ENCODE assay signal across 20 mouse cellular contexts in genomic region chr5:107938886-107939285, GRCm38 (mm10). TPM values are rescaled to one million over a fixed set of nuclear protein-coding genes. Genes with fewer than 3 reads are reported as not detected.
DNase-seq lines count a peak whose midpoint lies in the region; ATAC-seq and TF ChIP-seq lines count a peak whose summit lies in the region.
"Had no signal": no experiment of that assay in that cellular context is flagged by ENCODE, and none has a peak within 500 bp of the region (broad histone marks: within the 10 kb centered on the region; RNA-seq: fewer than 3 reads in every experiment).

No protein-coding gene starts in this region.

- H3K27ac ChIP-seq in ES-E14 (ENCODE audit: insufficient read depth, low read depth, low read length, poor library complexity, severe bottlenecking) = no peak overlapping the region
- H3K27ac ChIP-seq in liver, embryonic 11.5 days (ENCODE audit: low read depth, low read length) = no peak overlapping the region
- H3K27ac ChIP-seq: embryonic facial prominence, embryonic 12.5 days; forebrain, embryonic 15.5 days; heart, embryonic 10.5 days; heart, embryonic 15.5 days; hindbrain, embryonic 10.5 days; hindbrain, embryonic 14.5 days had no signal

- no peak overlapping the region for H3K4me3 ChIP-seq in ES-E14 (ENCODE audit: insufficient read depth in 1 of 2, low read depth in 1 of 2, low read length in 2 of 2, poor library complexity in 1 of 2, severe bottlenecking in 1 of 2)
- H3K4me3 ChIP-seq in liver, embryonic 11.5 days (ENCODE audit: low read depth, low read length) = no peak overlapping the region
- H3K4me3 ChIP-seq: embryonic facial prominence, embryonic 12.5 days; forebrain, embryonic 15.5 days; heart, embryonic 10.5 days; heart, embryonic 15.5 days; hindbrain, embryonic 10.5 days had no signal

- no peaks in the 10 kb centered on the region for H3K27me3 ChIP-seq in liver, embryonic 11.5 days (replicated peaks; ENCODE audit: control insufficient read depth, insufficient read depth, low read length)
- H3K27me3 ChIP-seq: embryonic facial prominence, embryonic 12.5 days; forebrain, embryonic 15.5 days; heart, embryonic 15.5 days had no signal

- H3K4me2 ChIP-seq in liver, embryonic 11.5 days = no peak overlapping the region
- H3K4me2 ChIP-seq: embryonic facial prominence, embryonic 12.5 days; forebrain, embryonic 15.5 days; heart, embryonic 15.5 days; hindbrain, embryonic 14.5 days had no signal

- DNase-seq in heart, adult 11 months = peak; percentile 55
- no peak for DNase-seq in heart, adult 8-10 months (ENCODE audit: low spot score)
- no peak for DNase-seq in ES-E14 (ENCODE audit: low read depth, low spot score)
- no peak for DNase-seq in spleen, postnatal 36 days (ENCODE audit: low spot score in 2 of 2)
- DNase-seq in liver, embryonic 11.5 days (ENCODE audit: low spot score) = no peak
- DNase-seq: adrenal gland, postnatal 10 days; cerebellum, adult 11-12 months; cerebellum, adult 9-10 months; cerebellum, postnatal 25 days; gastrocnemius, postnatal 14 days; heart, postnatal 14 days had no signal

- H3K9ac ChIP-seq in ES-E14 (ENCODE audit: insufficient read depth, low read depth, low read length, poor library complexity, severe bottlenecking) = peak overlapping the region; percentile 19; the same call in 1 of the 2 replicates
- H3K9ac ChIP-seq in liver, embryonic 11.5 days (ENCODE audit: low read depth, low read length) = no peak overlapping the region
- H3K9ac ChIP-seq: embryonic facial prominence, embryonic 12.5 days; forebrain, embryonic 15.5 days; heart, embryonic 15.5 days; hindbrain, embryonic 14.5 days had no signal

- H3K36me3 ChIP-seq in ES-E14 (ENCODE audit: control insufficient read depth, insufficient read depth, low read length, poor library complexity, severe bottlenecking) = no peaks in the 10 kb centered on the region
- no peaks in the 10 kb centered on the region for H3K36me3 ChIP-seq in liver, embryonic 11.5 days (ENCODE audit: control insufficient read depth, insufficient read depth, low read length)
- H3K36me3 ChIP-seq: embryonic facial prominence, embryonic 12.5 days; forebrain, embryonic 15.5 days; heart, embryonic 10.5 days; heart, embryonic 15.5 days; hindbrain, embryonic 10.5 days had no signal

- in situ Hi-C loops in ES-E14 (cut with MboI; ENCODE audit: low sequenced_read_pairs in 2 of 2, unreplicated experiment in 2 of 2) = loop anchor here in 1 of 2 experiments (25.0 kb wide), 1 partner anchor 223 kb away; no protein-coding TSS in a partner anchor

- no peaks in the 10 kb centered on the region for H3K9me3 ChIP-seq in ES-E14 (ENCODE audit: control insufficient read depth, insufficient read depth, low read depth, low read length)
- no peaks in the 10 kb centered on the region for H3K9me3 ChIP-seq in liver, embryonic 11.5 days (ENCODE audit: control insufficient read depth, low read length)
- H3K9me3 ChIP-seq: embryonic facial prominence, embryonic 12.5 days; forebrain, embryonic 15.5 days; G1E; heart, embryonic 10.5 days; heart, embryonic 15.5 days; hindbrain, embryonic 10.5 days had no signal

- peak; percentile 23; the same call in 1 of the 2 replicates for ATAC-seq in megakaryocyte progenitor cell, adult 5-6 weeks (replicated peaks; ENCODE audit: poor library complexity)
- ATAC-seq in CD4-positive, CD25-positive, alpha-beta regulatory T cell, adult 4 months = no peak
- ATAC-seq in liver, embryonic 11.5 days (replicated peaks; ENCODE audit: low FRiP score) = no peak
- ATAC-seq: forebrain, embryonic 15.5 days had no signal

- WGBS in liver, embryonic 11.5 days = 90% methylated on average over 2 of the region's 2 CpGs

- peaks cover 0 to 4% of the 10 kb centered on the region in 2 experiments; a peak in 2 of 4 replicates for H3K4me1 ChIP-seq in ES-E14 (ENCODE audit: control insufficient read depth in 2 of 2, insufficient read depth in 2 of 2, low read length in 2 of 2, poor library complexity in 1 of 2)
- peaks cover 2% of the 10 kb centered on the region; the same call in 1 of the 2 replicates for H3K4me1 ChIP-seq in liver, embryonic 11.5 days (replicated peaks; ENCODE audit: control insufficient read depth, insufficient read depth, low read length)
- H3K4me1 ChIP-seq: forebrain, embryonic 15.5 days; heart, embryonic 15.5 days; hindbrain, embryonic 10.5 days had no signal

TF ChIP-seq in ES-E14, 5 proteins besides CTCF, POLR2A, EP300 and RAD21:
- TF ChIP-seq ZC3H11A (IDR thresholded peaks at IDR 0.05; ENCODE audit: borderline replicate concordance, low read depth, low read length) = no peak
- TF ChIP-seq MAFK (IDR thresholded peaks at IDR 0.05; ENCODE audit: insufficient read depth, low read depth, low read length) = no peak
- TF ChIP-seq CHD2 (IDR thresholded peaks at IDR 0.05; ENCODE audit: low read depth, low read length) = no peak

RNA-seq across cellular contexts. Expression of gene Rpl5, which starts 38.6 kb away (rescaled TPM):
- total RNA-seq in heart, adult 8-10 months (2022) = 10 to 100 TPM; 24.1 to 35.4 (median 32.1) TPM
- total RNA-seq in ES-E14 (2012; rRNA removed) = 752 and 756 TPM in 2 replicates
- 475 and 483 TPM in 2 replicates for total RNA-seq in megakaryocyte progenitor cell, adult 5-6 weeks (2015)
- total RNA-seq in megakaryocyte progenitor cell, adult 5-6 weeks (2017) = 228 and 280 TPM in 2 replicates
- polyA plus RNA-seq in CD4-positive, CD25-positive, alpha-beta regulatory T cell, adult 4 months (2017; shearing (Covaris generic)) = 100 to 1,000 TPM in 1 of 2 experiments, 10 to 100 TPM in 1; 99.1 to 122 TPM
- 102 and 105 TPM in 2 replicates for polyA plus RNA-seq in liver, embryonic 11.5 days (2014; fragmentation: Nextera tagmentation; extraction: Ambion mirVana)

RNA-seq across cellular contexts. Expression of gene Fam69a, which starts 48.0 kb away (rescaled TPM):
- total RNA-seq in heart, adult 8-10 months (2022) = 10 to 100 TPM in 3 of 4 experiments, 1 to 10 TPM in 1; 9.3 to 12.1 (median 11.2) TPM
- 7.5 and 7.6 TPM in 2 replicates for total RNA-seq in ES-E14 (2012; rRNA removed)
- 43.3 and 48.4 TPM in 2 replicates for total RNA-seq in megakaryocyte progenitor cell, adult 5-6 weeks (2015)
- total RNA-seq in megakaryocyte progenitor cell, adult 5-6 weeks (2017) = 16.2 and 27.8 TPM in 2 replicates
- 10 to 100 TPM; 66.3 to 87.7 TPM for polyA plus RNA-seq in CD4-positive, CD25-positive, alpha-beta regulatory T cell, adult 4 months (2017; shearing (Covaris generic))
- polyA plus RNA-seq in liver, embryonic 11.5 days (2014; fragmentation: Nextera tagmentation; extraction: Ambion mirVana) = 19.5 and 20.6 TPM in 2 replicates

Comparison
In these comparisons a context has a peak if more than half of its experiments do, and no peak if none do; other contexts are left out.
1. RNA of gene Rpl5, which starts 38.6 kb away (total RNA-seq): 752 to 756 TPM in ES-E14 and 228 to 483 TPM in megakaryocyte progenitor cell, adult 5-6 weeks; 24.1 to 35.4 TPM in heart, adult 8-10 months; every median in the first group is over 4 times any median in the second.